Mouse (Mus musculus) heart, adult 8-10 months (tissue): ENCODE measurements around the gene Mrpl34. TPM values are rescaled to one million over a fixed set of nuclear protein-coding genes. Genes with fewer than 3 reads are reported as not detected.

Experiments
- DNase-seq: peaks from one replicate; pipeline ENCODE4 v3.0.0; 2022; ENCODE audit warnings: low spot score
- total RNA-seq, 4 experiments: library from RNA; stranded (reverse); gene quantifications; 2 replicates each; pipeline ENCODE4 v1.2.4; 2022

Mrpl34 gene
- total RNA-seq, 4 experiments from 2014 or later, result 114 to 128 (median 119) TPM

DNA sequence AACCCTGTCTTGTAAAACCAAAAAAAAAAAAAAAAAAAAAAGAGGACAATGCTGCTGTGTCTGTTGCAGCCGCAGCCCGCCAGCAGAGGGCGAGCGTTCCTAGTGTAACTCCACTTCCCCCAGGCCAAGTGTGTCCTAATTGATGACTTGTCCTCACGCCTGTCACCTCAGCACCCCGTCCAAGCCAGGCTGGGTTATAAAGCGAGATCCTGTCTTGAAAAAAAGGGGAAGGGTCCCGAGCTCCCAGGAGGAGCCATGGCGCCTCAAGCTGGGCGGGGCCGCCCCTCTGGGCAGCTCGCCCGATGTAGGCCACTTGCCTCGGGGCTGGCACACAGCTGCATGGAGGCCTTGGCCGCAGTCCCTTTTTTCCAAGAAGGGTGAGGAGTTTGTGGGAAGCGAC is 30.3 kb downstream of the Mrpl34 start:
- DNase-seq, result peak; percentile 85

DNA sequence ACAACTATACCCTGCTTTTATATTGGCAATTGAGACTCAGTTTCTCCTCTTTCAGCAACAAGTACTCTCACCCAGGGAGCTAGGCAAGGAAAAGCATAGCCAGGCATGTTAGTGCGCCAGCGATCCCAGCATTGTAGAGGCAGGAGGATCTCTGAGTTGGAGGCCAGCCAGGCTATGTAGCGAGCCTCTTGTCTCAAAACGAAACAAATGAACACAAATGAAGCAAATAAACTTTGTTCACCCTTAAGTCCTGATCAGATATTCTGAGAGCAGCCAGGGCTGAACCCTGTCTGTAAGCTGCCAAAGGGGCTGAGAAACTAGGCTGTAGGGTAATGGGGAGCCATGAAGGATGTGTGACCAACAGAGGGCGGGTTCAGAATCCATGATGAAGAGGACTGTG is 31.1 kb downstream of the Mrpl34 start:
- DNase-seq, result no peak

DNA sequence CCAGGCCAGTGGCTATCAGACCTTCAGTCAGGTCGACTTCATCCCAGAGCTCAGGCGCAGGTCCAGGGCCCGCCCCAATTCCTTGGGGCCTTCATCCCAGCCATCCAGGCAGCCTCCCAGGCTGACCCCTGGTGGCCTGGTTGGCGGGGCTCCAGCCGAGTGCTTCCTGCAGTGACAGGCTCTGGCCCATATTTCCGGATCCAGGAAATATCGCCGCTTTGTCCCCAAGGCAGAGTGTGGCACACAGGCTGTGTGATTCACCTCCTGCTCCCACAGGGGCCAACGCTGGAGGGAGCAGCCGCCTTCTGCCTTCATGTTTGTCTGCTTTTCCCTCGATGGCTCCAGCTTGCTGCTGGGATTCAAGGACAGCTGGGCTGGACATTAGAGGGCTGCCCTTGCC is 31.7 kb downstream of the Mrpl34 start:
- peak; percentile 91 for DNase-seq

DNA sequence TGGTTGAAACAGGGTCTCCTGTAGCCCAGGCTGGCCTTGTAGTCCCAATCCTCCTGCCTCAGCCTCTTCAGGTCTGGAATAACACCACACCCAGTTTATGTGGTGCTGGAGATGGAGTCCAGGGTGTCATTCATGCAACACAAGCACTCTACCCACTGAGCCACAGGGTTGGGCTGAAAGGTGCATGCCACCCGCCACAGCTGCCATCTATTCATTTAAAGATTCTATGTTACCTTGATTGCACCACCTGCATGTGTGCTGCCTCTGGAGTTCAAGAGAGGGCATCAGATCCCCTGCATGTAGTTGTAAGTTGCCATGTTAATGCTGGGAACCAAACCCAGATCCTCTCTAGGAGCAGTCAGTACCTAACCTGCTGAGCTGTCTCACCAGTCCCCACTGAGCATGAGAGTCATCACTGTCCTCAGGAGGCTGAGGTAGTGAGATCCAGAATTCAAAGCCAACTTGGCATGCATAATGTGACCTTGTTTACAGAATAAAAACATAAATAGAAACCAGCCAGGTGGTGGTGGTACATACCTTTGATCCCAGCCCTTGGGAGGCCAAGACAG is 32.4 kb downstream of the Mrpl34 start:
- DNase-seq, result no peak

DNA sequence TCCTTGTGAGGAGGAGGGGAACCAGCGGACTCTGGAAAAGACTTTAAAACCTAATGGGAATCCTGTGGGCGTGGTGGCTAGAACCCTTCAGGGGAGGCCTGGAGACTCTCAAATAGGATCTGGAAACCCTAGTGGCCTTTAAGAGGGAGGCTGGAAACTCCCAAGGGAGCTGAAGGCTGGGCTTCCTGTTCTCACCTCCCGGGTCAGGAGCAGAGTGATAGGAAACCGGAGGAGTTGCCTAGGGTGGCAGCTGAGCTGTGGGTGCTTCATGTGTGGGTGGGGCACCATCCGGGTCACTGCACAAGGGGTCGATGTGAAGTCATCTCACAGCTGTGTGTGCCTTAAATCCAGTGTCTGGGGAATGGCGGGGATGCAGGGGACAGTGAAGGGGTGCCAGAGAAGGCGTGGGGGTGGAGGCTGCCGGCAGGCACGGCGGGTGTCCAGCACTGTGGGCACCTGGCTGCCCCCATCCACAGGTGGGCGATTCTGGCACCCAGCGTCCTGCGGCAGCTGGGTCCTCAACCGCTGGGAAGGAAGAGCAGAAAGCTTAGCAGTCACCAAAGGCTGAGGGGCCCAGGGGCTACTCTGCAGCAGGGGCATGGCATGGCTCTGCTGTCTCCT is 33.2 kb downstream of the Mrpl34 start:
- DNase-seq, result peak; percentile 73

DNA sequence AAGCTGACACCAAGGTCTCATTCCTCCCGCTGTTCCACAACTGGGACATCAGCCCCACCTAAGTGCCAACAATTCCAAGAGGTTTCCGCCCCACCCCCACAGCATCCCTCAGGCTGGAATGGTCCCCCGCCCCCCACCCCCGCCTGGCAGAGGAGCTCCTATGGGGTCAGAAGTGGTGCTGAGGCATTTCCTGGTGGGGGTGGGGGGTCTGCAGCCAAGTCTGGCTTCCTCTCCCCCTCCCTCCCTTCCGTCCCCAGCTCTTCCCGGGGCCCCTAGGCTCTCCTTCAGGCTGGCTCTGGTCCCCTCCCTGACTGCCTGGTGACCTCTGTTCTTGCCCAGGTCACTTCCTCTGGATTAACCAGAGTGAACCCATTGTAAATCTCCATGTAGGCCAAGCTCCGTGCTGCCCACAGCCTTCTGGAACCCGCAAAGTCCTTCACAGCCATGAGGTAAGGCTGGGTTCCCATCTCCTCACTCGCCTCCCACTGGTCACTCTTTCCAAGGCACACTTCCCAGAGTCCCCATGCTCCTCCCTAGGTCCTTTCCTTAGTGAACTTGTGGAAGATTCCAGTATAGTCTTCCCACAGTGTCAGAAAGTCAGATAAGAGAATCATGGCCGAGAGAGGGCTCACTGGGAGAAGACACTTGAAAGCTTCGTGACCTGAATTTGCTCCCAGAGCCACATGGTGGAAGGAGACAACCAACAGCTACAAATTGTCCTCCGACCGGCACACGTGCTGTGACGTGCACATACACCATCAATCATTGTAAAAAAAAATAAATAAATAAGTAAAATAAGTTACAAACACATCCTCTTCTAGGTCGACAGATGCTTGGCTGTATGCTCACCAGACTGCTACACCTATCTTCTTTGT is 34.3 kb downstream of the Mrpl34 start:
- no peak for DNase-seq

DNA sequence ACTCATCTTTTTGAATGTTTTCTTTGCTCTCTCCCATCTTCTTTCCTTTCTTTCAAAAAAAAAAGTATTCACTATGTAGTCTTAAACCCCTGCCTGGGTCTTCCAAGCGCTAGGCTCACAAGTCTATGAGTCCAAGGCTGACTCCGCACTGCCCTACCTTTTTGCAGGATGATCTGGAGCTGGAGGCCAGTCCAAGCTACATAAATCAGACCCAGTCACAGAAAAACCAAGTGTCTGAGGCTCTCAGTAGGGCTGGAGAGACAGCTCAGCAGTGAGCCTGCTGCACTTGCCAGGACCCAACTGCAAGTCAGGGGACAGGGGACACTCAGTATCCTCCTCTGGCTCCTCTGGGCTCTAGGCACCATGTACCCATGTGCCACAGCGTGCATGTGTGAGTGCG is 39.6 kb downstream of the Mrpl34 start:
- DNase-seq, result no peak

DNA sequence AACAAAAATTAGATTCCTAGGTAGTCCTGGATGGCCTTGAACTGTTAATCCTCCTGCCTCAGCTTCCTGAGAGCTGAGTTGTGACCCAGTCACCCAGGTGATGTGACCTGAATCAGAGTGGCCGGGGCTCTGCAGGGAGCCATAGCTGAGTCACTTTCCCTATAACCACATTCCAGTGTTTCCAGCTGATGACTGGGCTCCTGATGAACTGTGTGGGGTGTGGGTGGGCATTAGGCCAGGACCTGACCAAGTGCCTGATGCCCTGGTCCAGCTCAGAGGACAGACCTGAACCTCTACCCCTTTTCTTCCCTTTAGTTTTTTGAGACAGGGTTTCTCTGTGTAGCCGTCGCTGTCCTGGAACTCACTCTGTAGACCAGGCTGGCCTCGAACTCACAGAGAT is 40.6 kb downstream of the Mrpl34 start:
- DNase-seq, result no peak

DNA sequence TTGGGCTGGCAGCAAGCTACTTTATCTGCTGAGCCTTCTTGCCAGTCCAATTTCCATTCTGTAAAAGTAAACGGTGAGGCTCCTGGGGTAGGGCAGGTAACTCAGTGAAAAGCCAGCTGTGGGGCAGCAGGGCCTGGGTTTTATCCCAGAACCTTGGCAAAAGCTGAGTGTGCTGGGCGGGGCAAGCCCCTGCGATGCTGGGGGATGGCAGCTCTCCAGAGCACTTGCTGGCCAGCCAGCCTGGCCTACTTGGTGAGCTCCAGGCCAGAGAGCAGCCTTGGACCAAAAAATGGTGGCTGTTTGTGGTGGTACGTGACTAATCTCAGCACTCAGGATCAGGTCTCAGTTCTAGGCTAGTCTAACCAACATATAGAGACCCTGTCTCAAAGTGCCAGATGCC is 41.2 kb downstream of the Mrpl34 start:
- DNase-seq, result no peak

DNA sequence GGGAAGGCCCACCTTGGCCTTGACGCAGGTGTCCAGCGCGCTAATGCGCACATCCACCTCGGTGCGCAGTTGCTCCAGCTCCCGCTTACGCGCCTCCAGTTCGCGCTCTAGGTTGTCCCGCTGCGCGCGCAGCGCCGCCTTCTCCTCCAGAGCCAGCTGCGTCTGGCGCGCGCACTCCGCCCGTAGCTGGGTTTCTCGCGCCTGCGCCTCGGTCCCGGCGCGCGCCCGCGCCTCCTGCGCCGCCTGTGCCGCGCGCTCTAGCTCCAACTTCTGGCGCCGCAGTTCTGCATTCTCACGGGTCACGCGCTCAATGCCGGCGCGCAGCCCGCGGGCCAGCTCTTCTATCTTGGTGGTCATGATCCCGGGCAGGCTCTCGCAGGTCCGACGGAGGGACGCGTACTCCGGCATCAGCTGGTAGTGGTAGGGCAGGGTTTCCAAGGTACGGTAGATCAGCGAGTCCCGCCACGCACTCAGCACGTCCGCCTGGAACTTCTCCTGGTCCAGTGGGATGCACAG is 42.9 kb downstream of the Mrpl34 start:
- DNase-seq, result peak; percentile 52

DNA sequence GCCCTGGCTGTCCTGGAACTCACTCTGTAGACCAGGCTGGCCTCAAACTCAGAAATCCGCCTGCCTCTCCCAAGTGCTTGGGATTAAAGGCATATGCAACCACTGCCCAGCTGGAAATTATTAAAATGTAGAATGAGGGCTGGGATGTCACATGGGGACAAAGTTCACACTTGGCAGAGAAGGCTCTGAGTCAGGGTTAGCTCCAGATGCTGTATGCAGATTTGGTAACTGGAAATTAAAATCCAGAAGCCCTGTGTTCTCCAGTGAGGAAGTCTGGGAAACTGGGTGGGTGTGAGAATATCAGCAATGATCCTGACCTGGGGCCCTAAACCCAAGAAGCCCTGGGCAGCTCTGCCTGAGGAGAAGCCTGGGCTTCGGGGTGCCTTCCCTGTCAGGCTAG is 44.6 kb downstream of the Mrpl34 start:
- no peak for DNase-seq

DNA sequence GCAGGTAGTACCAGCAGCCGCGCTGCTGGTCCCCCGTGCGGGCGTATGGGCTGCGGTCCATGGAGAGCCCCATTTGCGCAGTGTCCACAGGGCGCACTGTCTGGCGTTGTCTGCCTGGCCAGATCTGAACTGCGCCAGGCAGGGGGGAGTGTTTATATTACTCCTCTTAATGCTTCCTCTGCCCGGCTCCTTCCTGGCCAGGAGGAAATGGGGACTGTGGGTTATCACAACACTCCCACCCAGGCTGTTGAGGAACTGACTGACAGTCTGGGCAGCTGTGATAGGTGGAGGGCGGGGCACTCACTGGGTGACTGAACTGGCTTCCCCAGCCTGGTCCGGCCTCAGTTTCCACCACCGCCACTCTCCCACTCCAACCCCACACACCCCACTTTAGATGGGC is 46.9 kb downstream of the Mrpl34 start, which contains the start of gene Plvap:
Gene Plvap (minus strand): TSS at position 109 of the 400 bp plus-strand sequence.
- no peak for DNase-seq

DNA sequence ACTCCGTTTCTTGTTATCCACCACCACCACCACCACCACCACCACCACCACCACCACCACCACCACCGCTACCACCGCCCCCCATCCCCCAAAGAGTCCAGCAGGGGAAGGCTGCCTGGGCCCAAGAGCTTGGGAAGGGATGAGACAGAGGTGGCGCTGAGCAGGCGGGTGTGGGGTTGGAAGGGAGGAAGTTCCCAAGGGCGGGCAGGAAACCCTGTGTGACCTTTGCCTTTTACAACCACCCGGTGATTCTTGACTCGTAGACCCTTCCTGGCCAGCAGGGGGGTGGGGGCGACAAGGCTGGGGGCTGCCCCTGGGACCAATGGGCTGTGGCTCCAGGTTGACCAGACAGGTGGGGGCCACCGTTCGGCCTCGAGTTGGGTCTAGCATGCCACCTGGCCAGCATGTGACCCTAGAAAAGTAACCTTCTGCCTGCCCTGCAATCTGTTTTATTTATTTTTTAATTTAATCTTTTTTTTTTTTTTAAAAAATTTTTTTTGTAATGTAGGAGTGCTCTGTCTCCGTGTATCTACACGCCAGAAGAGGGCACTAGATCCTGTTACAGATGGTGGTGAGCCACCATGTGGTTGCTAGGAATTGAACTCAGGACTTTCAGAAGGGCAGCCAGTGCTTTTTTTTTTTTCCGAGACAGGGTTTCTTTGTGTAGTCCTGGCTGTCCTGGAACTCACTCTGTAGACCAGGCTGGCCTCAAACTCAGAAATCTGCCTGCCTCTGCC is 48.4 kb downstream of the Mrpl34 start:
- DNase-seq, result no peak

DNA sequence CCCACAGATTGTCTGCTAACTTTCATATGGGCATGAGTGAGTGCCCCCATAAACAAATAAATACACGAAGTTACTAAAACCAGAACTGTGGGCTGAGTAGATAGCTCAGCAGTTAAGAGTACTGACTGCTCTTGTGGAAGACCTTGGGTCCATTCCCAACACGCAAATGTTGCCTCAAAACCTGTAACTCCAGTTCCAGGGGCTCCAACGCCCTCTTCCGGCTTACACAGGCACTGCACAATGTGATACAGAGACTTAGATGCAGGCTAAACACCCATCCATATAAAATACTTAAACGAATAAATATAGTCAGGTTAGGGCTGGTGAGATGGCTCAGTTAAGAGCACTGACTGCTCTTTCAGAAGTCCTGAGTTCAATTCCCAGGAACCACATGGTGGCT is 50.3 kb downstream of the Mrpl34 start:
- DNase-seq, result no peak

Other genes with a start within 250 kb of the Mrpl34 start
- gene Myo9b, start 192.2 kb upstream of the Mrpl34 start, total RNA-seq, result 10 to 100 TPM; 22.8 to 27.1 (median 24.2) TPM
- gene Haus8, start 192.0 kb upstream of the Mrpl34 start, total RNA-seq, result 10 to 100 TPM; 21.9 to 30.3 (median 26.9) TPM
- gene Use1, start 98.1 kb upstream of the Mrpl34 start, total RNA-seq, result 100 to 1,000 TPM; 176 to 184 (median 181) TPM
- 10 to 100 TPM; 11.2 to 15.0 (median 13.9) TPM for gene Ocel1, start 93.7 kb upstream of the Mrpl34 start, total RNA-seq
- 10 to 100 TPM; 44.3 to 52.2 (median 46.2) TPM for gene Nr2f6, start 83.0 kb upstream of the Mrpl34 start, total RNA-seq
- 10 to 100 TPM; 20.8 to 33.7 (median 22.0) TPM for gene Ushbp1, start 69.2 kb upstream of the Mrpl34 start, total RNA-seq
- gene Babam1, start 68.1 kb upstream of the Mrpl34 start, total RNA-seq, result 10 to 100 TPM; 70.0 to 72.7 (median 71.3) TPM
- under 1 TPM in 1 of 4 experiments, not detected in 3; 0.11 TPM for gene Ankle1, start 58.9 kb upstream of the Mrpl34 start, total RNA-seq
- gene Abhd8, start 1.3 kb upstream of the Mrpl34 start, total RNA-seq, result 10 to 100 TPM; 21.4 to 29.6 (median 24.8) TPM
- gene Dda1, start 4.2 kb downstream of the Mrpl34 start, total RNA-seq, result 10 to 100 TPM; 31.0 to 37.7 (median 33.8) TPM
- gene Ano8, start 21.0 kb downstream of the Mrpl34 start, total RNA-seq, result 10 to 100 TPM; 14.1 to 17.3 (median 16.1) TPM
- 10 to 100 TPM; 17.5 to 22.2 (median 19.0) TPM for gene Gtpbp3, start 23.1 kb downstream of the Mrpl34 start, total RNA-seq
- 10 to 100 TPM; 23.8 to 29.1 (median 27.0) TPM for gene Plvap, start 46.8 kb downstream of the Mrpl34 start, total RNA-seq
- gene Ccdc194, start 60.8 kb downstream of the Mrpl34 start, total RNA-seq, result not detected
- gene Bst2, start 72.5 kb downstream of the Mrpl34 start, total RNA-seq, result 10 to 100 TPM; 13.5 to 18.7 (median 14.2) TPM
- gene Mvb12a, start 78.0 kb downstream of the Mrpl34 start, total RNA-seq, result 10 to 100 TPM; 28.8 to 31.5 (median 29.1) TPM
- gene Tmem221, start 93.9 kb downstream of the Mrpl34 start, total RNA-seq, result under 1 TPM in 2 of 4 experiments, not detected in 2; 0.16 to 0.25 TPM
- gene Nxnl1, start 101.6 kb downstream of the Mrpl34 start, total RNA-seq, result under 1 TPM in 2 of 4 experiments, not detected in 2; 0.14 to 0.19 TPM
- 100 to 1,000 TPM; 192 to 237 (median 204) TPM for gene Slc27a1, start 103.9 kb downstream of the Mrpl34 start, total RNA-seq
- gene Pgls, start 127.2 kb downstream of the Mrpl34 start, total RNA-seq, result 10 to 100 TPM; 57.7 to 65.1 (median 62.6) TPM
- 1 to 10 TPM; 1.1 to 1.4 (median 1.2) TPM for gene Fam129c, start 132.7 kb downstream of the Mrpl34 start, total RNA-seq
- gene Colgalt1, start 146.0 kb downstream of the Mrpl34 start, total RNA-seq, result 10 to 100 TPM; 38.4 to 41.5 (median 39.9) TPM
- gene Unc13a, start 206.8 kb downstream of the Mrpl34 start, total RNA-seq, result 1 to 10 TPM in 1 of 4 experiments, under 1 TPM in 3; 0.49 to 1.4 (median 0.57) TPM
- gene Jak3, start 211.3 kb downstream of the Mrpl34 start, total RNA-seq, result 10 to 100 TPM in 1 of 4 experiments, 1 to 10 TPM in 3; 6.4 to 10.3 (median 7.6) TPM
- gene Insl3, start 224.3 kb downstream of the Mrpl34 start, total RNA-seq, result 1 to 10 TPM; 2.2 to 4.6 (median 2.5) TPM
- gene B3gnt3, start 236.8 kb downstream of the Mrpl34 start, total RNA-seq, result 1 to 10 TPM; 4.0 to 6.9 (median 5.3) TPM